Mouse (Mus musculus) right cerebral cortex, adult 2 months (tissue): Measurements from ENCODE around the gene Os9.
A peak's percentile ranks its signal among the peaks of the same experiment; 100 is the strongest.
"Not testable (repeated sequence)": the region's sequence is repeated elsewhere in the genome, so short reads cannot be mapped to it uniquely, and the experiment has no call there.

Source experiments
- DNase-seq, 2 experiments: peaks; one replicate each; pipeline ENCODE4 v3.0.0; 2021 to 2022; ENCODE audit warnings: low spot score in 2 of 2

Gene Os9

DNA sequence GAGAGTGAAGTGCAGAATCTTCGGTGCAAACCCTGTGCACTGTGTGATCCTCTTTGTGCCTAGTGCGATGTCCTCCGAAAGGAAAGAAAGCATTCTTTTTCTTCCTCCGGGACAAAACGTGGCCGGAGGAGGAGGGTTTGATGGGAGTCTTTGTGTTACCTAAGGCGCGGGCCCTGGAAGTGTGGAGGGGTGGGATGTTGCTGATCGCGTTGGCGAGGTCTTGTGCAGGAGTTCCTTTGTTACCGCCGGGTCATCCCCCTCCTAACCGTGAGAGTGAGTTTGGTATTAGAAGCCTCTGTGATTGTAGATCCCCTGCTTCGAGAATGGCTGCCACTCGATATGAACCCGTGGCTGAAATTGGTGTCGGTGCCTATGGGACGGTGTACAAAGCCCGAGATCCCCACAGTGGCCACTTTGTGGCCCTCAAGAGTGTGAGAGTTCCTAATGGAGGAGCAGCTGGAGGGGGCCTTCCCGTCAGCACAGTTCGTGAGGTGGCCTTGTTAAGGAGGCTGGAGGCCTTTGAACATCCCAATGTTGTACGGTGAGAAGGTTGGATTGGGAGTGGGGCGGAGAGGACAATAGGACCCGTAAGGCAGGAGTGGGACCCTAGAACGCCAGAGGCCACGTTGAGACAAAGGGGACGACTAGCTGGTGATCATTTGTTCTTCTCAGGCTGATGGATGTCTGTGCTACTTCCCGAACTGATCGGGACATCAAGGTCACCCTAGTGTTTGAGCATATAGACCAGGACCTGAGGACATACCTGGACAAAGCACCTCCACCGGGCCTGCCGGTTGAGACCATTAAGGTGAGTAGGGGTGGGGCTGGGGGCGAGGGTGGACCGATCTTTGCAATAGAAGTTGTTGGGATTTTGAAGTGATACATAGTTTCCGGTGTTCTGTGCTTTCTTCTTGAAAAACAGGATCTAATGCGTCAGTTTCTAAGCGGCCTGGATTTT lies 56.7 kb downstream of the Os9 start:
- DNase-seq = no peak

DNA sequence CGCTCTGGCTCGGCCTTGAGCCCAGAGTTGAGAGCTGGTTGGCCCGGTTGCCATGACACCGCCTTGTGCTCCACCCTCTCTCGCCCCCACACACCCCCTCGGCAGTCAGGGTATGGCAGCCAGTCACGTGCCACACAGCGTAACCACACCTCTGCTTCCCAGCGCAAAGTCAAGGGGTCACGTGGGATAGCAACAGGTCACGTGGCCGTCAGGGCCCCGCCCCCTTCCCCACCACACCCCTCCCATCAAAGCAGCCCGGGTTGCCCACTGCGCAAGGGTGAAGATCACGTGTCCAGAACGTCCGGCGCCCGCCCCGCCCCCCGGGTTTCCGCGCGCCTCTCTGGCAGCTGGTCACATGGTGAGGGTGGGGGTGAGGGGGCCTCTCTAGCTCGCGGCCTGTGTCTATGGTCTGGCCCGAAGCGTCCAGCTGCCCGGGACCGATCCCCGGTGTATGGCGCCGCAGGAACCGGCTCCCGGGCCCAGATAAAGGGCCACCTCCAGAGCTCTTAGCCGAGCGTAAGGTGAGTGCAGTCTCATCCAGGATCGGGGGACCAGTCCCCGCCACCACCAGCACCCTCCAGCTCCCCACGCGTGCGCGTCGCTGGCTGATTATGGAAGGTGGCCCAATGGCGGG lies 57.6 kb downstream of the Os9 start, which contains the start of gene Cdk4:
Cdk4 (plus strand) TSS at position 296 of the 634 bp plus-strand sequence.
- peak; percentile 98 to 99 for DNase-seq

DNA sequence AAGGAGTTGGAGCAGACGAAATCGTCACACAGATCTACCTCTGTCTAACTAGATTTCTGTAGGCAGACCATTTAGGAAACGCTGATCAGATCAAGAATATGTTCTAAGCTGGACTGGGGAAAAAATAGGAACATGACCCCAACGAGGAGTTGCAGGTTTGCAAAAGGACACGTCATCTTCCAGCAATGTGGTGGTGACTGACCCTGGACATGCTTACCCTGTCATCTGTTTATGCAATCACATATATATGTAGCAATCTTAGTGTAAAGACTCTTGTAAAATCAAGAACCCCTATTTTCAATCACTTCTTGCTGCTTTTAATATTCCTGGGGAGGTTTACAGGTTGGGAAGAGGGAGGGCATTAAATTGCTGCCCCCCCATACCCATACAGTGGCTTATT lies 58.4 kb downstream of the Os9 start:
- no peak for DNase-seq

DNA sequence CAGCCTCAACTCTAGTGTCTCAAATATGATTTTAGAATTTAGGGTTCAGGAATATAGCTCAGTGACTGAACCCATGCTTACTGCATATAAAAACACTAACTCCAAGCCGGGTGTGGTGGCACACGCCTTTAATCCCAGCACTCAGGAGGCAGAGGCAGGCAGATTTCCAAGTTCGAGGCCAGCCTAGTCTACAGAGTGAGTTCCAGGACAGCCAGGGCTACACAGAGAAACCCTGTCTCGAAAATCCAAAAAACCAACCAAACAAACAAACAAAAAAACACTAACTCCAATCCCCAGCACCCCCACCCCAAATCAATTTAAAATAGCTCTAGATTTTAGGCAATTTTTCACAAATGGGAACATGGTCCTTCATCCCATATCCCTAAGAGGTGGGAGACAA lies 58.8 kb downstream of the Os9 start:
- not testable (repeated sequence) for DNase-seq

DNA sequence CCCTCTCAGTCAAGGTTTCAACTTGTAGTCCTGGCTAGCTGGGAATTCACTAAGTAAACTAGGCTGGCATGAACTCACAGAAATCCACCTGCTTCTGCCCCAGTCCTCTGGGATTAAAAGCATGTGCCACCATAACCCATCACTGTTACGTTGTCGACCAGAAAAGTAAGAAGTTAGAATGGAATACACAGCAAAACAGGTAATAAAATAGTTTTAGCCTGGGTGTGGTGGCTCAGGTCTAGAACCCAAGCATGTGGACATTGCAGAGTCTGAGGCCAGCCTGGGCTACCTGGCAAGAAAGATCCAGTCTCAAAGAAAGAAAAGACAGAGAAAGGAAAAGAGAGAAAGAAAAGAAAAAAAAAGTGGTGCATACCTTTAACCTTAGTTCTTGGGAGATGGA lies 59.4 kb downstream of the Os9 start:
- DNase-seq = no peak

DNA sequence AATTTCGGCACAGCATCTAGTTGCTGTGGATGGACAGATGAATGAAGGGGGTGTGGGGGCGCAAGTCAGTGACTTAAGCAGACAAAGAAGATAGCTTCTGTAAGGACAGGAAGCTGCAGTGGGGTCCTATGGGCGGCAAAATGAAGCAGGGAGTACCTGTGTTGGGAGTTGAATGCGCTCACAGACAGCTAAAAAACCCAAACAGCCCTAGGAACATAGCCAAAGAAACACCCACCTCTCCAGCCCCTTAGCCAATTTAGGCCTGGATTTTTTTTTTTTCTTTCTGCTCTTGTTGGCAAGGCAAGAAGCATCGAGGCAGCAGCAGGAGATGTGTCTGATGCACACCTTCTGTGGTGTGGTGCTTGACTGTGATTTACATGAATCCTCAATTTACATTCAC lies 59.8 kb downstream of the Os9 start:
- no peak for DNase-seq

DNA sequence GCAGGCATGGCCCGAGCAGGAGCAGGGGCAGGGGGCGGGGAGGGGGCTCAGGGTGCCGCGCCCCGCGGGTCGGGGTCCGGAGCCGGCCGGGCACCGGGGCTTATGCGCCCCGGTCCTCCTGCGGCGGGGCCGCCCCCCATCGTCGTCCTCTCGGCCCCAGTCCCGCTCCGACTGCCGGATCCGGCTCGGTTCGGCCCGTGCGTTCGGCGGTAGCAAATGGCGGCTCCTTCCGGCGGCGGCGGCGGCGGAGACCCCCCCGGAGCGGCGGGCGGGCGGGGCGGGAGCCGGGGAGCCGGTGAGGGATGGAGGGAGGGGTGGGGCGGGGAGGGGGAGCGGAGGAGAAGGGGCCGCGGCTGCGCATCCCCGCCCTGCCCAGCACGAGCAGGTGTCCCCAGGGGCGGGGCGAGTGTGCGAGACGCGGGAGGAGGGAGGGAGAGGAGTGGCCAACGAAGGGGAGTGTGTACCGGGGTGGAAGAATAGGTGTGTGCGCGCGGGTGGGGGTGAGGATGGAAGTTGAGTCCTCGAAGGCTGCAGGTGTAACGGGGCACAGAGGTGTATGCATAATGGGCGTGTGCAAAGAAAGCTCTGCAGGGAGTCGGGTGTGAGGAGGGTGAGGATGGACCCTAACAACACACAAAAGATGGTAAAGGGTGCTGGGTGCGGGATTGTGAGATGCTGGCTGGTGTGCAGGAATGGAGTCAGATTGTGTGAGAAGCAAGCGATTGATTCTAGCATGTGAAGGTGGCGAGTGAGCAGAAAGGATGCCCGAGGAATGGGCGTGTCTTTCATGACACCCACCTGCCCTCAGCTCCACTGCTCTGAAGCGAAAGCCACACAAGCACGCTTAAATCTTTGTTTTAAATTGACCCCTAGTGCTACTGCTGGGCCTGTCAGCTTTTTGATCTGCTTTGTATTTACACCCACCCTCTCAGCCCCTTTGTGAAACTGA lies 60.7 kb downstream of the Os9 start, which contains the start of gene March9:
March9 (minus strand) TSS at position 217 of the 949 bp plus-strand sequence.
- peak; percentile 74 to 75 for DNase-seq

DNA sequence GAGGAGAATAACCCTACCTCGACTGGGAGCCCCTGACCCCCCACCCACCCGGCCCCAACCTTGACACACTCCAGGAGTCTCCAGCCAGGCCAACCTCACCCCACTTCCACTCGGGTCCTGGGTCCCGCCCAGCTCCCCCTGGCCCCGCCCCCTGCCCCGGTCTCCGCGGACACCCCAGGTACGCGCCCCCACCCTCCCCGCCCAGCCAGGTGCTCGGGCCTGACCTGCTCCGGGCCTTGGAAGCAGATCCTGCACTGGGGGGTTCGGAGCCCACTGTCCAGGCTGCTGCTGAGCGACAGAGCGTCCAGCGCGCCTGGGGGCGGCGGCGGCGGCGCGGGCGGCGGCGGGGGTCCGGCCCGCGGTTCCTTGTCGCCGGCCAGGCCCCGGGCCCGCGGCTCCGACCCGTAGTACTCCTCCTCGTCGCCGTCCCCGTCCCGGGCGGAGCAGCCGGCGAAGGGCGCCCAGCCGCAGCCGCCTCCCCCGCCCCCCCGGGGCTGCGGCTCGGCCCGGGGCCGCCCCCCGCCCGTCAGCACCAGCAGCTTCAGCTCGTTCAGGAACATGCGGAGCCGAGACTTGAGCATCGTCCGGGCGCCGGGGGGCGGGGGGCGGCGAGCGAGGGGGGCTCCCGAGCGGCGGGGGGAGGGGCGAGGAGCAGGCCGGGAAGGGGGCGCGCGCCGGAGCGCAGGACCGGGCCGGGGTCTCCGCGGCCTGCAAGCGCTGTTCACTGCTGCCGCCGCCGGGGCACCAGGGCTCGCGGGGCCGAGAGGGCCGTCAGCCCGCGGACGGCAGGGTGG lies 61.6 kb downstream of the Os9 start:
- DNase-seq = no peak

DNA sequence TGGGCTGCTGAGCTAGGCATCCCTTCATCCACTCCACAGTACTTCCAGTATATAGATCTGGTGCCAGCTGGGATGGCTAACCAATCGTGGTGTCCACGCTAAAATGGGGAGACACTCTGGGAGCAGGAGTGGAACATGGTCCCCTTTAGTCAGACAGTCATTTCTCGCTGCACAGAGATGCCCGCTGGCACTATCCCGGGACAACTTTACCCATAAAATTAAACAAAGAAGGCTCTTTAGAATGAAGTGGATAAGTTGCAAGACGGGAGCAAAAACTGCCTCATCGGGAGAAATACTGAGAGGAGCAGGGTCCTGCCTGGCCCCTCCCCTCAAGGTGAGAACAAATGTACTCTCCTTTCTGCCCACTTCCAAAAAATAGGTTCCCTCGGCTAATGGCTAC lies 62.2 kb downstream of the Os9 start:
- DNase-seq = no peak

DNA sequence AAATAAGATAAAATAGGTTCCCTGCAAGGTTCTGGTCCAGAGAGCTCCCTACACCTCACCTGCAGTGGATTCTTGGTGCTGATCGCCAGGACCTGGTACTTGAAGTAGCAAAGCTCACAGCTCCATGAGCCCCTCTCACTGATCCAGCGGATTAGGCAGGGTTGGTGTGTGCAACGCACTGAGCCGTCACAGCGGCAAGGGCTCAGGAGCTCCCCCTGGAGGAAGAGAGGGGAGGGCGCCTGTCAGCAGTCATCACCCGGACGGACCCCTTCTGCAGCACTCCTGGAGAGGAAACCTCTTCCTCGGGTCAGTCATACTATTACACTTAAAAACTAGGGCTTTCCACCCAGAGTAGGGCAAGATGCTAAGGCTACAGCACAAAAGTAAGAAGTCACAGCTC lies 62.8 kb downstream of the Os9 start:
- peak; percentile 74 to 81 for DNase-seq

DNA sequence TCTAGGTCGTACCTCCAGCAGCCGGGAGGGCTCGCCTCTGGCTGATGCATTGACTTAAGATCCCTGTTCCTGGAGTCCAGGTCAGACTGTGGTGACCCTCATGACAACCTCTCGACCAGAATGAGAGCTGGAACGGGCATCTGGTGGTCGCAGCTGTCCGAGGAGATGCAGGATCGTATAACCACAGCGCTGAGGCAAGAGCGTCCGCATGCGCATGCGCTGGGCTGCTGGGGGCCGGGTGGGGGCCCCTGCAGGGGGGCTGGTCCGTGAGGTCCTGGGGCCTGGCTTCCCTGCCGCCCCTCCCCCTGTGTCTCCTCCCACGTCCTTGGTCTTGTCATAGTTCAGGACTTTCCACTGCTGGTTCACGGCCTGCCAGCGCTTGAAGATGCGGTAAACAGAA lies 64.4 kb downstream of the Os9 start:
- DNase-seq = no peak

DNA sequence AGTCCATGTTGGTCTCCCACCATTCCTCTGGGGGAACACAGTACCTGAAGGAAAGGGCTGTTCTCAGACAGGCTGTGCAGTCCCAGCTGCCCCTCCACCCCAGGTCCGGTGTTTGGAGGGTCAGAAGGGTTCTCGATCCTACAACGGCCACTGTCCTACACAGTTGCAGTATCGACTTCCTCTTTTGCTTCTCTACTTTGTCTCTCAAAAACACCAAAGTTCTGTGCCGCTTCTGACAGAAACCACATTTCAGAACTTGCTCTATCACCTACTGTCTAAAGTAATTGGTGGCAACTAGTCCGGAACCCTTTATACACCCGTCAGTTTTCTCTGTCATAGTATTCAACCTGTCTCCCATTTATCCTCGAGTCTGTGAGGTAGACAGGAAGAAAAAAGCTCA lies 65.5 kb downstream of the Os9 start:
- no peak for DNase-seq

DNA sequence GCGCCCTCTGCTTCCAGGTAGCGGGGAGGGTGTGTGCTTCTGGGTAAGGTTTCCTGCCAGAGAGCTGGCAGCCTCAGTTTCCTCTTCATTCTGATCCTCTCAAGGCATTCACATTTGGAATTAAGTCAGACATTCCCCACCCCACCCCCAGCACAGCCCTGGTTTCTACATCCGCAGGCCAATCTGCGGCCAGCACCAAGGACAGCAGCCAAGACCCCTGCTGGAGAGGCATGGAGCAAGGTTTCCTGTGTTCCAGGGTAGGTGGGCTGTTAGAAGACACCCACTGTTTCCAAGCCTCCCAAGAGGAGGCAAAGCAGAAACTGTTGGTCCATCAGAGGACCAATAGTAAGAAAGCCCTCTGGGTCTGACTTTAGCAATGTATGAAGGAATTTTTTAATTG lies 66.3 kb downstream of the Os9 start:
- DNase-seq = no peak

DNA sequence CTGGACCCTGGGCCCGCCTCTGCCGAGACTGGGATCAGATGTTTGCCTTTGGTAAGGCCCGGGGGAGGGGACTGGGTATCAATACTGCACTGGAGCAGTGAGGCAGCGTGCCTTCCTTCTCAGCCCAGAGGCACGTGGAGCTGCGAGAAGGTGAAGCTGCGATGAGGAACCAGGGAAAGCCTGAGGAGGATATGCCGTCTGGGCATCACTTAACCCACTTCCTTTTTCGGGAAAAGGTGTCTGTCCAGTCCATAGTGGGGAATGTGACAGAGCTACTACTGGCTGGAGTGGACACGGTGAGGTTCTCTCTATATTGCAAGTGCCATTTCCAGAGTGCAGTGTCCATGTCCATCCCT lies 70.8 kb downstream of the Os9 start:
- DNase-seq = no peak

DNA sequence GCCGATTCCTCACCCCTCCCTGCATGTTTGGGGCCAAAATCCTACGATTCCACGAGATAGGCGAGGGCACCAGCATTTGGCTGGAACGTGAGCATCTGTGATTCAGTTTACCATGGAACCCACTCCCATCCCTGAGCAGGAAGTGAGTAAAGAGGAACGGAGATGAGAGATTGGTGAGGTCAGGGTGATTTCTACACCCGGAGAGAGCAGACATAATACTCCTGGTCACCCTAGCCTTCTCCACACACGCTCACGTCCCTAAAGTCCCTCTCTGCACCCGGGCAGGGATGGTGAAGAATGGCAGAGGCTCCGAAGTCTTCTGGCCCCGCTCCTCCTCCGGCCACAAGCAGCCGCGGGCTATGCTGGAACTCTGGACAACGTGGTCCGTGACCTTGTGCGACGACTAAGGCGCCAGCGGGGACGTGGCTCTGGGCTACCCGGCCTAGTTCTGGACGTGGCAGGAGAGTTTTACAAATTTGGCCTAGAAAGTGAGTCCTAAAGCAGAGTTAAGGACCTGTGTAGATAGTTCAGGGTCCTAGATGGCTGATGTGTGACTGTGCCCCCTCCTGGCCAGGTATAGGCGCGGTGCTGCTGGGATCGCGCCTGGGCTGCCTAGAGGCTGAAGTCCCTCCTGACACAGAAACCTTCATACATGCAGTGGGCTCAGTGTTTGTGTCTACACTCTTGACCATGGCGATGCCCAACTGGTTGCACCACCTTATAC lies 71.4 kb downstream of the Os9 start:
- DNase-seq = no peak

DNA sequence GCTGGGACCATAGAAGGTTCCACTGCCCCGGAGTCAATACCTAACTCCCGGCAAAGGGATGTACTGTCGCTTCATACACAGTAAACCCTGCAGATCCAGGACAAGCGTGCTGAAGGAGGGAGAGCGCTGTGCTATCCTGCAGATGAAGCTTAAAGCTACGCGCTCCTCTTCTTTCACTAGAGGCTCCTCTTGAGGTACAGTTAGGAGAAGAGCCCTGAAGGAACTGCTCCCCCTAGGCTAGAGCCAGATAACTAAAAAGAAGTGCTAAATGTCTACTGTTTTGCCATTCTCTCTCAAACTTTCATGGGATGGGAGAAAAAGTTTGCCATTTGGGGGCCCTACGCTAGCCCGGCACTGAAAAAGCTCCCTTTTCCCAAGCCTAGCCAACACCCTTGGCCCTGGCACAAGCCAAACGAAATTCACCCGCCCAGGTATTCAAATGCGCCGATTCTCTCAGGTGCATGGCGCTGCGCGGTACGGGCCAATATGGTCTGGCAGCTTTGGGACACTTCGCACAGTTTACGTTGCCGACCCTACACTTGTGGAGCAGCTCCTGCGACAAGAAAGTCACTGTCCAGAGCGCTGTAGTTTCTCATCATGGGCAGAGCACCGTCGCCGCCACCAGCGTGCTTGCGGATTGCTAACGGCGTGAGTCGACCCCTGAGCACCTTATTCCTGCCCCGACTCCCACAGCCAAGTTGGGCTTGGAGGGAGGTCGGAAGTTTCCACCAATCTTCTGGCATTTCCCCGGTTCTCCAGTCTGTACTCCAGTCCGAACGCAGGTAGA lies 72.1 kb downstream of the Os9 start:
- no peak for DNase-seq

DNA sequence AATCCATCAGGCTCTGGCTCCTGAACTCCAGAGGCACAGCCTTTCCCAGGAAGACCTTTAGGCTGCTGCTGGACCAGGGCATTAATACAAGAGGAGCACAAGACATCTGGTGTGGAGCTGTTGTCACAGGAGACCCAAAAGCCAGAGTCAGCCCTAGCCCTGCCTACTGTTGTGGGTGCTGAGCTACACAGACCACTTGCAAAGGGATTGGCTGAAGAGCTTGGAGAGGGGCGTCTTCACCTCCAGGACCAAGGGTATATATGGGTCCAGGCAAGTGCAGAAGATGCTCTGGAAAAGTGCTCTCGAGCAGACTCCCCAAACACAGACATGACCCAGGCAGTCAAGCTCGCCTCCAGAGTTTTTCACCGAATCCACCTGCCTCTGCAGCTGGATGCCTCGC lies 73.0 kb downstream of the Os9 start, which contains the start of gene Cyp27b1:
Cyp27b1 (plus strand) TSS at position 297 of the 400 bp plus-strand sequence.
- DNase-seq = no peak
